Mouse (Mus musculus) erythroblast, adult 5-6 weeks (primary cell): ENCODE results near the gene Mfrp. TPM values are rescaled to one million over a fixed set of nuclear protein-coding genes. Genes with fewer than 3 reads are reported as not detected.

Experiments used
- ATAC-seq: replicated peaks from 2 replicates; pipeline ENCODE4 v1.8.0; 2016; ENCODE audit warnings: moderate number of reproducible peaks, mild to moderate bottlenecking, moderate TSS enrichment, inconsistent platforms; ENCODE audit not compliant: poor library complexity, low FRiP score, severe bottlenecking
- total RNA-seq, 2 experiments: library from RNA; stranded (forward) in 1 of 2; stranded (reverse) in 1 of 2; fragments of 150-400 nt in 1 of 2; fragments of 200-764, 138-1000 nt in 1 of 2; gene quantifications; 2 replicates each; pipeline versions ENCODE4 v1.2.3 to v1.2.4; 2015 to 2017; ENCODE audit warnings: low replicate concordance in 2 of 2

The Mfrp gene
- total RNA-seq, 2 experiments from 2014 or later, result not detected

GRCm38 (mm10) chr9:44077266-44077910 lies 24.1 kb upstream of the Mfrp start:
- ATAC-seq, result no peak

- ATAC-seq, result no peak
These were observed 23.3 kb upstream of the Mfrp start for GRCm38 (mm10) chr9:44078136-44078797.

GRCm38 (mm10) chr9:44078955-44079756 lies 22.4 kb upstream of the Mfrp start:
- no peak for ATAC-seq

- no peak for ATAC-seq
These were observed 21.3 kb upstream of the Mfrp start for GRCm38 (mm10) chr9:44079997-44080780.

- no peak for ATAC-seq
These were observed 20.6 kb upstream of the Mfrp start for GRCm38 (mm10) chr9:44080953-44081352.

- no peak for ATAC-seq
These were observed 19.9 kb upstream of the Mfrp start for GRCm38 (mm10) chr9:44081581-44081980.

GRCm38 (mm10) chr9:44082266-44082665 lies 19.3 kb upstream of the Mfrp start:
- ATAC-seq, result no peak

- no peak for ATAC-seq
These were observed 18.0 kb upstream of the Mfrp start for GRCm38 (mm10) chr9:44083392-44084121.

GRCm38 (mm10) chr9:44084236-44084635 lies 17.3 kb upstream of the Mfrp start:
- ATAC-seq, result no peak

- ATAC-seq, result peak; percentile 61
These were observed 16.8 kb upstream of the Mfrp start for GRCm38 (mm10) chr9:44084659-44085229.

- ATAC-seq, result no peak
These were observed 16.3 kb upstream of the Mfrp start for GRCm38 (mm10) chr9:44085276-44085675.

GRCm38 (mm10) chr9:44085741-44086665 lies 15.5 kb upstream of the Mfrp start:
- ATAC-seq, result no peak

- no peak for ATAC-seq
These were observed 14.6 kb upstream of the Mfrp start for GRCm38 (mm10) chr9:44086960-44087359.

GRCm38 (mm10) chr9:44087761-44088455 lies 13.6 kb upstream of the Mfrp start:
- ATAC-seq, result no peak

GRCm38 (mm10) chr9:44088877-44089608 lies 12.5 kb upstream of the Mfrp start:
- ATAC-seq, result no peak

GRCm38 (mm10) chr9:44093612-44094503 lies 7.7 kb upstream of the Mfrp start:
- no peak for ATAC-seq
